Mouse (Mus musculus) urinary bladder, postnatal 14 days (tissue): ENCODE data around the gene Tanc2.

Experiments
- DNase-seq: peaks from one replicate; pipeline ENCODE4 v3.0.0; 2021; ENCODE audit warnings: low spot score

Tanc2 gene

DNA sequence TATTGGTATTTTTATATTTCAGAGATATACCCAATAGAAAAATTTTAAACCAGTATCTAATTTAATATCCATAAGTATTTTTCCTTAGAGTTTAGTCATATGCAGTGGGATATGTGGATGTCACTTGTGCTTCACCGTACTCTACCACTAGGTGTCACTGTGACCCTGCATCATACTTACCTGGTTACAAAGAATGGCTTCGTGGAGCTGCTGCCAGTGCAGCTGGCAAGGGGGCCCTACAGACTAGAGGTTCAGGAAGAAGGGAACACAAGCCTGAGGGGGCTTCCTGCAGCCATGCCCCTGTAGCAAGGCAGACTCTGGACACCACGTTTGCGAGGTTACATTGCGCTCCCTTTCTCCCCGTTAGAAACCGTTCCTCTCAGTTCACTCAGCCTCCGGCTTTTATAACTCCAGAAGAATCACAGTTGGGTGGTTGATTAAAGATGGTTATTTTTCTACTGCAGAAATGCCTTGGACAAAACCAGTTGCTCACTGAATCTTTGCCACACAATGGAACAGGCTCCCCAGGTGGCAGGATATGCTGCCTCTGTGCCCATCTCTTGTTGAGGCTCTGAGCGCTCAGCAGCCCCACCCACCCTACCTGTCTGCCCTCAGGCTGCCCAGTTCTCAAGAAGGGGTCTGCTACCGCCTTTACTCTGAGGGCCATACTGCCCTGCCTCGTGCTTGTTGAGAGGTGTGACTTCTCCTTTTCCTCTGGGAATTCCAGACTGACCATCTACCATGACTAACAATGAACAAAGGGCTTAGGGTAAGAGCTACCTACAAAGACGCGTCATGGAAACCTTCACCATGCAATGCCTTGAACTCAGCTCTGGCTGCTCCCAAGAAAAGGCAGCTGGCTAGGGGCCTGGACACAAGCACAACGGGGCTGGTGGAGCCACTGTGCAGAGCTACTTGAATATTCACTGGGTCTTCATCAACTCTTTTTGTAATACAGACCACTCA, 337.6 kb downstream of the Tanc2 start:
- peak; percentile 74 for DNase-seq

DNA sequence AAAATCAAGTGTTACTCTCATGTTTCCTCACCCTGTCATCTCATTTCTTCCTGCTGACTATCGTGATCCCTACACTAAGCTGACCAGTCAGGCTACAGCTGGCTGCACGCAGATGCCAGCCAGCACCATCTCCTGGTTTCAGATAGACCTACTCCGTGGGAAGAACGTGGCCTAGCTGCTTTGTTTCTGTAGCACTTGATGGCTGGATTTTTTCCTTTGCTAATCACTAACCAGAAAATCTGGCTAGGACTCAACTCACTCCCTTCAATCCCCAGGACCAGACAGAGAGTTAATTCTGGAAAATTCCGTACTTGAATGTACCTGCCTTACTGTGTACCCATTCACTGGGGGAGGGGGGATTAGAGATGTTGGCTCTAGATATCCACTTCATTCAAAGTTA, 338.4 kb downstream of the Tanc2 start:
- no peak for DNase-seq

DNA sequence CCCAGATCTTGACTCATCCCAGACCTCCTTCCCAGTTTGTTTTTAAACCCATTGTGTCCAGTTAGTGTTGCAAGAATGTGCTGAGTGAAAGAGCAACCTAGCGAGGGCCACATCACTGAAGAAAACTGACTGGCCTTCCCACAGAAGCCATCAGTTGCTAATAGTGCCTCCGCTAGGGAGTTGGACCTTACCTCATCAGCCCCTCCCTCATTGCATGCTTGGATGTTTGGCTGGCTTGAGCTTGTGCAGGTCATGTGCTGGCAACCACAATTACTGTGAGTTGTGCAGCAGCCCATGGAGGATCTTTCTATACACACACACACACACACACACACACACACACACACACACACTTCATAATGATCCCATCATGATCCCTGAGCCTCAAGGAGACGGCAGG, 341.6 kb downstream of the Tanc2 start:
- DNase-seq: no peak

DNA sequence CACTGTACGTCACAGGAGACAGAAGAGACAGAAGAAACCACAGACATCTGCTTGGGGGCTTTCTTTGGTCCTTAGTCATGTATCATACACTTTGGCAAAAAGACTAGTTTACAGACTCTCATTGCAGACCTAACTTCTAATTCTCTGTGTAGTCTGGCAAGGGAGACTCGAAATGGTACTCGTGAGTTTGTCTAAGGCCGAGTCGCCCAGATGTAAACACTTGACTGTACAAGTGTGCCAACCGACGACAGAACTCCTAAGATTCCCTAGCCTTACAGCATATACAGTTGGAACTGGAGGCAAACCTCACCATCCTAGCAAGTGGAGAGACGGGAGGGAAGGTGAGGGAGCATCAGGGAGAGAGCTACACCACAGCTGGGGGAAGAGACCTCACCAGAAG, 344.0 kb downstream of the Tanc2 start:
- DNase-seq: no peak

DNA sequence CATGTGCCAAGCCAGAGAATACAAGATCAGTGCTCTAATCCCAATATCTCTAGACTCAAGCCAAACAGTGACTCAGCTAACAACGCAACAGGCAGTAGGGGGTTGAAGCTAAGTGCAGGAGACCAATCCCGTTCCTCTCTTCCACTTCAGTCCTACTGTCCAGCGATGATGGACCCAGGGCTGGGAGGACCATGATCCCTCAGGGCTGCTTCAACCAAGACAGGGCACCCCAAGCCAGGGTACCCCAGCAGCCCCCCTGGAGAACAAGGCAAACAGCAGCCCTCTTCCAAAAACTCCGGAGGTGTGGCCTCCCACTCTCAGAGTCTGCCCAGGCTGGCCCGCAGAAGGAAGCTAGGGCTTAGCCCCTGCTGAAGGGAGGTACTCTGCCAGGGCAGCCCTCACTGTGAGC, 344.5 kb downstream of the Tanc2 start:
- peak; percentile 54 for DNase-seq

DNA sequence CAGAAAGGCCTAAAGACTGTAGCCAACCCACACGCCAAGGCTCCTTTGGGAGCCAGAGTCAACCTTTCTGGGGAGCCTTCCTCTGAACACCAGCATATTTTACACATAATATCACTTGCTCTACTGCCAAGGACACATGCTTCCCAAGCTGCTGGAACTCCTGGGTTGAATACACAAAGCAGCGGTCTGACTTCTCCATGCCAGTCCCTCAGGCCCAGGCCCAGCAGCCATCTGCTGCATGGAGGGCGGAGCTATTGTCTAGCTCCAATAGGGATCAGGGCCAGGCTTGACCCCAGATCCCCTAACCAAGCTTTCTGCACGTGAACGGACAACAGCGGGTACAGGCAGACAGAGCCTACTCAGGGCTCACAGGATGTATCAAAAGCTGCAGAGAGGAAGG, 345.0 kb downstream of the Tanc2 start:
- peak; percentile 34 for DNase-seq

DNA sequence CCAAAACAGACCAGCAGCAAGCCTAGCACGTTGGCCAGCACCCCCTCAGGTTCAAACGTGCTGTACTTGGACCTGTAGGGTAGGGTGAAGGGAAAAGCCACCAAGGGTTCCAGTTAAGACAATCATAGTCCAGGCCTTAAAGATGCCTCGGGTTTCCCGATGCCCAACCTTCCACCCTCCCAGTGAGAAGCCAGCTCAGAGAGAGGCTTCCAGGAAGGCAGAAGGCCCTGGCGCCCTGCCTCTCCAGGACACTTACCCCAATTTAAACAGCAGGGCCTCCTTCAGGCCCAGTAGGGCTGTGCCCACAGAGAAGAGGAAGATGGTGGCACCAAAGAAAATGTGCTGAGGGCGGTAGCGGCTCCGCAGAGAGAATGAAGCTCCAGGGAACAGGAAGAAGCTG, 345.7 kb downstream of the Tanc2 start:
- no peak for DNase-seq

DNA sequence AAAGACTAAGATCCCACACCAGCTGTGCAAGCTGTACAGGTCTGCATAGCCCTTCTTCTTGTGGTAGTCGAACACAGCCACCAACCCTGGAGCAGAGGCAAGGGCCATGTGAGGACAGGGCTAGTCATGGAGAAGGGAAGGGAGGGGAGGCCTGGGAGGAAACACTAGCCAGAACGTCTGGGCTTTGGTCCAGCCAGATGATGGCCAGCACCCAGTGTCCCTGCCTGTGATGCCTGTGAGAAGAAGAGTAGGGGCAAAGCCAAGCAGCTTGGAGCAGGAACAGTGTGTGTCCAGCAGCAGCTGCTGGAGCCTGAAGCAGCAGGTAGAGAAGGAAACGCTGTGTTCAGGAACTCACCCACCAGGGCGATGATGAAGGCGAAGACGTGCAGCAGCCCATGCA, 346.4 kb downstream of the Tanc2 start:
- DNase-seq: peak; percentile 77

DNA sequence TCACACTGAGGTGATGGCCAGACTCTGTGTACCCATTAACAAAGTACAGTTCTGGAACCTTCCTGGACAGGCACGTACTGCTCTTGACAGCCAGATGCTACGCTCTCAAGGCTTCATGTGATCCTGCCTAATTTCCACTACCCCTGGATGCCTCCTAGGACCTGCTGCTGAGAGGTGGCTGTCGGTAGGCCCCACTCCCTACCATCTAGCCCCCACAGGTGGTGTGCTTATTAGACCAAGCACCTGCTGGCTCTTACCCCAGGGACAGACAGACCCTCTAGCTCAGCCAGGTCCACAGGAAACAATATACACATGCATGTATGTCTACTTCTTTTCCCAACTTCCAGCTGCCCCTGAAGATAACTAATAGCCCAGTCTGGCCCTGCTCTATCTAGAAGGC, 347.2 kb downstream of the Tanc2 start:
- no peak for DNase-seq

DNA sequence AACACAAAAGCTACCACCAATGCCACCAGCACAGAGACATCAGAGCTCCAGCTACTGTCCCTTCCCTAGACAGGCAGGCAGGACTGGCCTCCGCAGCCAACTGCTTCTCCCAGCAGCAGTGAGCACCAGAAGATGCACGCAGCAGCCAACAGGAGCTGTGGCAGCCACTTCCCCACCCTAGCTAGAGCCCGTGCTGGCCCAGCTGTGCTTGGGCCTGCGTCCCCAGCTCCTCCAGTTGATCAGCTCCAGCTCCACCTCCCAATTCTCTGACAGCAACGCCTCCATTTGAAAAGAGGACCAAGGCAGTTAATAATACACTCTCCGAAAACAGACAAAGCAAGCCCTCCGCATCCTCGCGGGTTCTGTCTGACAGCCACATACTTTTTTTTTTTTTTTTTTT, 349.0 kb downstream of the Tanc2 start:
- DNase-seq: no peak

DNA sequence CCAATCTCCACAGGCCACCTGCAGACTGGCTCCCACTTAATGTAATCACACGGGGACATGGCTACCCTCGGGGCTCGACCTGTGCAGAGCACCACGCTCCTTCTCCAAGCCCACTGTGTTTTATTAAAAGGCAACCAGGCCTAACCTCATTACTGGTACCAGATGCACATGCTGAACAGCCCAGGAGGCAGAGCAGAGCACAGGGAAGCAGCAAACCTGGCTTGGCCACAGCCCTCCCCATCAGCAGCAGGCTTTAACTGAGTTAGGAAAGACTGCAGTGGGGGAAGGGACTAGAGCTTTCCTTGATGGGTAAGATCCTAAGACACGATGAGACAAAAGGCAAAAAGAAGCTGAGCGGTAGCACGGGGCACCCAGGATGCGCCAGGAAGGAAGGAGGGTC, 352.2 kb downstream of the Tanc2 start:
- no peak for DNase-seq

DNA sequence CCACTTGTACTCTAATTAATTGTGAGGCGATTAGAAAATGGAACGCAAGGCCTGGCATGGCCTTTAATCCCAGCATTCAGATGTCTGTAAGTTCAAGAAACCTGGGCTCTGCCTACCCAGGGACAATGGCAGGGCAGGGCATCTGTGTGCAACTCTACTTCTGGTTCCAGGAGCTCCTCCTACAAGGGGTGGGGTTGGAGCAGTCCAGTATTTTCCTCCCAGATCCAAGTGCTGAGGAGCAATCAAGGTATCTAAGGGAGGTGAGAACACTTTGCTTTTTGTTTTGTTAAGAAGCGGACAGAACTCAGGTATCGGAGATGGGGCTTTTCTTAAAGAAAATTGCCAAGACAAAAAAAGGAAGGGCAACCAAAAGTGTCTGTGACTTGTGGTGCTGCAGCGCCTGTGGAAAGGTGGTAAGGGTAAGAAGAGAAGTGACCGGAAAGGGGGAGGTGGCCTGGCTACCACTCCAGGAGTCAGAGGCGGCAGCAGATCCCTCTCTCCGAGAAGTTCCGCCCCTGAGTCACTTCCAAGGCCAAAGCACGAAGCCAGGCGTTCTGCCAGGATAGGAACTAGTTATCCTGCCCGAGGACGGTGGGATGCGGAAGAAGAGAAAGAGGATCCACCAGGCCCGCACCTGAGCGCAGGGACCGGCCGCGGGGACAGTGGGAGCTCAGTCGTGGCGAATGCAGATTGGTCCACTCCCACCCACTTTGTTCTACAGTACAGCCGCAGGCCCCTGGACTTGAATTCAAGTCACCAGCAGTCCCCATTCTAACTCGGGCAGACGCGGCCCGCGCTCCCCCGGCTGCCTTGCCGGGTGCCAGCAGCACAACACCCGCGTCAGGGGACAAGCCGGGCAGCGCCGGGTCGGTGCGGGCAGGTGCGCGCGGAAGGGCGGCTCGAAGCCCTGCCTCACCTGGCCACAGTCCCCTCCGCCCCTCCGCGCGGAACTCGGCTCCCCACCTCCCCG, 353.6 kb downstream of the Tanc2 start:
- DNase-seq: peak; percentile 68

DNA sequence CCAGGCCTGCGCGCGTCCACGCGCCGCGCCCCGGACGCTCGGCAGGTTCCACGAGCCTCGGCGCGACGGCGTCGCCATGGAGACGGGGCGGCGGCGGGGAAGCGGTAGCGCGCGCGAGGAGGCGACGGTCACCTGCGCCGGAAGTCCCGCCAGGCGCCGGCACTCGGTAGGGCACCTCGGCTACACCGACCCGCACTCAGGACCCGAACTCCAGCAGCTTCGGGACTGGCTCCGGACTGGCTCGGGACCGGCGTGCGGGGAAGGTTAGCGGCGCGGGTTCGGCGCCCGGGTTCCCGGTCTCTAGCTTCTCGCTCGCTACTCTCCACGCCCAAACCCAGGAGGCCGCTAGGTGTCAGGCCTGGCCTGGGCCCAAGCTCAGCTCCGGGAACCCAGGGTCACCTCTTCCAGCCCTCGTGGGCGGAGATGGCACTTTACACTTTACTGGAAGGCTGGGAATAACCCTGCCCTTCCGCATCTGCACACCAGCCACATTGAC, 354.4 kb downstream of the Tanc2 start:
- peak; percentile 80 for DNase-seq

DNA sequence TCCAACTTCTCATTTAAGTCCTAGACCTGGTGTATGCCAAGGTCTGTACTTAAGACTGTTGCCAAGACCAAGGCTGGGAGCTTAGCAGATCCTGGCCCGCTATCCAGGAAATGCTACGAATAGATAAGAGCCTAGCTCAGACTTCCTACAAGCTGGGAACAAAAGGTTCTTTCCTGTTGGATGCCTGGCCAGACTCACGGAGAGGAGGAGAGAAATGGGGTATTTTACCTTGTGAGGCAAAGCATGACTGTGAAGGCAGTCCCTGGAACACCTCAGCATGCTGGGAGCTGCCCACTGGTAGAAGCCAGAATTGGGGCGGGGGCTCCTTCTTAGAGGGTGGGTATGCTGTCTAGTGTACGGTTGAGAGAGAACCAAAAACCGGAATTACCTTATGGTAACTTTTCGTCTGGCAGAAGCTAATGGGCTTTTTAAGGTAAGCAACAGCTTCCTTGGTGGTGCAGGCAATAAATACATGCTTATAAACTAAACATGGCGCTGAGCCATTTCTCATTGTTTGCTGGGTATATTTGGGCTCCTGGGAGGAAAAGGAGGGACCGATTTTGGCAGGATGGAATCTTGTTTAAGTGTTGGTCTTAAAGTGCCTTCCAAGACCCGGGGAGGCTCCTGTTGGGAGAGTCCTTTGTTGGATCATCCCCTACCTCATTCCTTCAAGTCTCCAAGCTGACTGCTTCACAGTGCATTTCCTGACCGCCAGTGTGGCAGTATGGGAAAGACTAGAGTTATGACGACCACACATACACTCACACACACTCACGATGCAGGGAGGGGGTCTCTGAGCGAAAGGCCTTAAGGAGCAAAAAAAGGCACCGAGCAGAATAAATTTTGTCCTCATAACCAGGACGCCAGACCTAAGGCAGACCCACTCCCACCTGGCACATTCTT, 355.2 kb downstream of the Tanc2 start:
- peak; percentile 56 for DNase-seq

DNA sequence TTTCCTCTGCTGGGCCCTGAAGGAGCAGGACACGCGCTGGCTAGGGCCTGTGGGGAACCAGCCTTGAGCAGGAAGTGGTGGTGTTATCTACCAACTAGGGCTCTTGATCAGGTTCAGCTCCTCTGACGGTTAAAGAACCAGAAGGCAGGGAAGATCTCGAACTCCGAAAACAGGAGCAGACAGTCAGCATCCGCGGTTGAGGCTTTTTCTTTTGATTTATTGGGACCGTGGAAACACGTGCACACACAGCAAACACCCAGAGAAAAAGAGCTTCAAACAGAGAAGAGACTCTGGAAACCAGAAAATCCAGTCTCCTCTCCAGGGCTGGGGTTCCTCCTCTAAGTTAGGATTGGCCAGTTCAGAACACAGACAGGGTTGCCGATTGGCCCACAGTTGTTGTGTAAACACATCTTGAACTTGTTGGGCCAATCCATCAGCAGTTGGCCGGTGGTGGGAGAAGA, 356.9 kb downstream of the Tanc2 start:
- peak; percentile 72 for DNase-seq

DNA sequence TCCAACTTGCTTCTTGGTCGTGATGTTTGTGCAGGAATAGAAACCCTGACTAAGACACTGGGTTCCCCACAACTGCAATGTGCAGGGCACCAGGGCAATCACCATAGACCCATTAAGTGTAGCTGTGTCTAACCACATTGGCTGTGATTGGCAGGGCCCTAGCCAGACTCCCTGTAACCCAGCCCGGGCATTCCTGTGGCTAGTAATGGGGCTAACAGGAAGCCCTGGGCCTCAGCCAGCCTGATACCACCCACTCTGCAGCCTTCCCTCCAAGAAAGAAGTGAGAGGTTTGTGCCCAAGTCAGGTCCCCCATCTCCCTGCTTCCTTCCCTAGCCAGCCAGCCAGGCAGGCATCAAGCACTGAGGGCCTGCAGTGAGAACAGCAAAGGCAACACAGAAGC, 358.5 kb downstream of the Tanc2 start:
- no peak for DNase-seq

DNA sequence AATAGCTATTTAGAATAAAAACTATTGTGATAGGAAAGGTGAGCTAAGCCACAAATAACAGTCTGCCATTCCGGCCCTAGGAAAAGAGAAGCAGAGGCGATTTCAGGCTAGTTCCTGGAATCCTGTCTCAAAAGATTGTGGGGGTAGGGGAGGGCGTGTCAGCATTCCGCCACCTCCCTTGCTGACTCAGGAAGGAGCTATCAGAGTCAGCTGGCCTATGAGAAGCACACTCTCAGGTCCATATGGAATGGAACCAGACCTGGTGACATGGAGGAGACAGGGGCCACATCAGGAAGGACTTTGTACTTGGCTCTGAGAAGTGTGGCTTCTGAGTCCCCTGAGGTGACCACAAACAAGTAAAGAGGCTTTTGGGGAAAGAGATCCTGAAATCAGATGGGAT, 360.7 kb downstream of the Tanc2 start:
- no peak for DNase-seq

DNA sequence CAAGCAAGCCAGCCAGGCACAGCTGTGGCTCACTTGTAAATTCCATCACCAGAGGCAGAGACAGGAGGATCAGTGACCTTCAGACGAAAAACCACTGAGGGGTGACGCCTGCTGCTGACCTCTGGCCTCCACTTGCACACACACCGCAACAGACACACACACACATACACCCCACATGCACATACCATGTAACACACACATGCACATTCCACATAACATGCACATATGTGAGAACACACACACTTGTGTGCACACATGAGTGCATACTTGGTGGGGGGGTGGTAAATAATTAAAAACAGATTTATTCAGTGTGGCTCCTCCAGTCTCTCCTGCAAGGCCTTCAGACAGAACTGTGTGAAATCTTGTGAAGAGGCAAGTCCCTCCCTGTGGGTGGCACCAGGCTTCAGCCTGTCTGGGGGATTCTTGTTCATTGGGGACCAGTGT, 361.8 kb downstream of the Tanc2 start:
- no peak for DNase-seq

DNA sequence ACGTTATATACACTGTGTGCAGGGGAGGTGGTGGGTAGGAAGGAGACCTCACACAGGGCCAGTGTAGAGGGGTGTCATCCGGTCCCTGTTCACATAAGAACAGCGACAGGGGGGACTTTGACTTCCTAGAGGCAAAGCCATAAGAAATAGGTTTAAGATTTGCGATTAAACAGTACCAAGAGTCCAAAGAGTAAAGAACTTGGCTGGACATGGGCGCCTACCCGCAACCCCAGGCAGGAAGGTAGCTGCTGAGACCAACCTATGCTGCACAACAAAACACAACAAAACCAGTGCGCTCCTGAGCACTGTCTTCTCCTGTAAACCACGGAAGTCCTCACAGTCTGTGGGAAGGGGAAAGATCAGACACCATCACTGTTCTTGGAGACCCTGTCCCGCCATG, 362.3 kb downstream of the Tanc2 start:
- DNase-seq: no peak

DNA sequence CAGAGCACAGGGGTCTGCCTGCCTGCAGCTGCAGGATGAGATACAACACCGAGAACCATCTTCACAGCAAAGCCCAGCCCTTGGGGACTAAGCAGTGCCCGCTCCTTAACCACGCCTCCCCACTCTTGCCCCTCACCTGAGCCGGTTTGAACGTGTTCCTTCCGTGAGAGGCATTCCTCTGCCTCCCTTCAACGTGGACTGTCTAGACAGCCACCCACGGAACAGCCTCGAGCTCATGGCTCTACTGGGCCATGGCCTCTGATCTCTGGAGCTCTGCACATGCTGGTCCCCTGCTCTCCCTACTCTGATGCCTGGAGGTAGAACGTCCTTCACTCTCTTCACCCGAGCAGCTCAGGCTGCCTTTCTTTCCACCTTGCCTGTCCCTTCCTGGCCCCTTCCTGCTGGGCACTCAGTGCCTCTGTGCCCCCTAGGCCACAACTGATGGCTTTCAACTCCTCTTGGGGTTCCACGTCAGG, 363.2 kb downstream of the Tanc2 start, which contains the start of gene Cyb561:
Gene Cyb561 (minus strand): TSS at position 426 of the 476 bp plus-strand sequence.
- no peak for DNase-seq

DNA sequence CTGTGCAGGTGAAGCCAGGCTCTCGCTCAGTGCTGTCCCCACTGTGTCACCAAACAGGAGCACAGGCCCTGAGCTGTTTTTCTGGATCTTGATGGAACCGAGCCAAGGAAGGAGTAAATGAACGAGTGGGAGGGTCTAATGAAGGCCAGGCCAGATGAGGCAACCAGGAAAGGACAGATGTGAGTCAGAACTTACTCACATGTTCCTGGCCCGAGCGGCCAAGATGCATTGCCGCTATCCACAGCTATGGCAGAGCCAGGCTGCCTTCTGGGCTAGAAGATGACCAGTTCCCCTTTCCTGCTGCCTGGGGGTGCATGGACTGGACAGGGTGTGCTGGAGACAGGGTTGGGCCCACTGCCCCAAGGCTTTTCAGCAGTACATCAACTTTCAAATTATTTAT, 363.6 kb downstream of the Tanc2 start:
- DNase-seq: peak; percentile 76
